Mouse (Mus musculus) liver, embryonic 13.5 days (tissue): ENCODE measurements around the gene Atp6v0a1. TPM values are rescaled to one million over a fixed set of nuclear protein-coding genes. Genes with fewer than 3 reads are reported as not detected.
A peak's percentile ranks its signal among the peaks of the same experiment; 100 is the strongest.

ENCODE experiments used
- ATAC-seq: fragments of 200-750 bp; cut with Nextera tagmentation; 2 replicates; pipeline ENCODE4 v1.8.0; 2017; ENCODE audit warnings: low read depth, mild to moderate bottlenecking, moderate number of reproducible peaks, moderate library complexity
- DNase-seq: peaks from one replicate; pipeline ENCODE4 v3.0.0; 2022
- H3K27ac ChIP-seq: fragments of 300-500 bp; sonication (generic); 2 replicates; pipeline ENCODE4 v1.5.1; 2015; ENCODE audit warnings: moderate library complexity, mild to moderate bottlenecking, inconsistent platforms
- H3K27me3 ChIP-seq: fragments of 300-500 bp; sonication (generic); 2 replicates; pipeline ENCODE4 v1.6.1; 2015; ENCODE audit warnings: mild to moderate bottlenecking, inconsistent platforms
- H3K36me3 ChIP-seq: fragments of 300-500 bp; sonication (generic); 2 replicates; pipeline ENCODE4 v1.6.1; 2015; ENCODE audit warnings: mild to moderate bottlenecking, inconsistent platforms
- H3K4me1 ChIP-seq: fragments of 300-500 bp; sonication (generic); replicated peaks from 2 replicates; pipeline ENCODE4 v1.6.1; 2015; ENCODE audit warnings: inconsistent platforms
- H3K4me2 ChIP-seq: fragments of 300-500 bp; sonication (generic); 2 replicates; pipeline ENCODE4 v1.6.1; 2015; ENCODE audit warnings: inconsistent platforms, mild to moderate bottlenecking, moderate library complexity
- H3K4me3 ChIP-seq: fragments of 300-500 bp; sonication (generic); replicated peaks from 2 replicates; pipeline ENCODE4 v1.5.1; 2015; ENCODE audit warnings: mild to moderate bottlenecking, inconsistent platforms
- H3K9ac ChIP-seq: fragments of 300-500 bp; sonication (generic); 2 replicates; pipeline ENCODE4 v1.6.1; 2015; ENCODE audit warnings: mild to moderate bottlenecking, inconsistent platforms
- H3K9me3 ChIP-seq: fragments of 300-500 bp; sonication (generic); replicated peaks from 2 replicates; pipeline ENCODE4 v1.6.1; 2016; ENCODE audit warnings: inconsistent platforms
- WGBS: fragments of 180-500 bp; shearing (Covaris S2); methylation state at CpG from one replicate; pipeline ENCODE4 v1.1.7; 2015; ENCODE audit not compliant: insufficient replicate concordance; 5-methylcytosine and 5-hydroxymethylcytosine counted together
- polyA plus RNA-seq: library from polyadenylated mRNA; unstranded; fragments of >200 nt; fragmentation: Nextera tagmentation; extraction: Ambion mirVana; gene quantifications from 2 replicates; pipeline ENCODE4 v1.2.1, GENCODE M21; 2015

The Atp6v0a1 gene
- 52.8 and 64.0 TPM in 2 replicates for polyA plus RNA-seq

DNA sequence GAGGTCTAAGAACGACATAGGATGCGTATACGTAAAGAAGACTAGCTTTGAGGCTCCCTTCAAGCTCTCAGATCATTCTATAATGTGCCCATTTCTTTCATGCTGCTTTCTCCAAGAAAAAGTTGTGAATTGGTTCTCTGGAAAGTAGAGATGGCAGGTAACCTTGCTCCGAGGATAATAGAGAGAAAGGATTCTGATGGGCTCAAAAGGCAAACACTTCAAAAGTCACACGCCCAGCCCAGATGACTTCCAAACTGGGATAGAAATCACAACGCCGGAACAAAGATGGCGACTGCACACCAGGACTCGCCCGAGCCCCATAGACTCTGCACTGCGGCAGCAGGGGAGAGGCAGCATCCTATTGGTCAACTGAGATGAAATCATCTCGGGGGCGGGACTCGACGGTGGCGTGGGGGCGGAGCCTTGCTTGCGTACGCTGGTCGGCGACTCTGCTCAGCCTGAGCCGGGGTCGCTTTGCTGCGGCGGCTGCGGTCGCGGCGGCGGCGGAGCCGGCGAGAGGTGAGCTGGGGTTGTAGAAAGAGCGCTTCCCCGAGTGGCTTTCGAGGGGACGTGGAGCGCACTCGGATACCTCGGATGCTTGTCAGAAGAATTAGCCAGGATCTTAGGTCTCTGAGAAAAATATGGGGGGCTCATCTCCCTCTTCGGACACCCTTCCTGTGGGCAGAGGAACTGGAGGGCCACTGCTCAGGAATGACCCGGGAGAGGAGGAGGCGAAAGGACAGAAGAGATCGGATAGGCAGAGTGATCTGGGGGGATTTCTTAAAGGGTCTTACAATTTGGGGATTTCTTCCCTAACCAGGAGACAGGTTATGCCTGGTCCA lies at the start of gene Atp6v0a1:
Gene Atp6v0a1 (plus strand): TSS at position 407 of the 842 bp plus-strand sequence.
- peak within 1 kb of the TSS; percentile 76 for H3K4me2 ChIP-seq
- H3K9me3 ChIP-seq = no peaks in the 10 kb centered on the region
- peaks cover 3% of the 10 kb centered on the region; the same call in 1 of the 2 replicates for H3K27me3 ChIP-seq
- under 1% methylated on average over 44 of the region's 44 CpGs for WGBS
- H3K36me3 ChIP-seq = peaks cover 27% of the 10 kb centered on the region
- H3K27ac ChIP-seq = peak within 1 kb of the TSS; percentile 99
- DNase-seq (peak; percentile 97), ATAC-seq (peak; percentile 89)
- peak within 1 kb of the TSS; percentile 82 for H3K4me3 ChIP-seq
- peak within 1 kb of the TSS; percentile 94 for H3K9ac ChIP-seq
- peaks cover 39% of the 10 kb centered on the region for H3K4me1 ChIP-seq

GRCm38 (mm10) chr11:100959464-100959810 lies 49.8 kb upstream of the Atp6v0a1 start:
- peak overlapping the region; percentile 50 for H3K4me2 ChIP-seq
- 6% methylated on average over 14 of the region's 14 CpGs for WGBS
- H3K36me3 ChIP-seq = 0 out of 2 replicates have a peak, but pooled peaks cover 3% of the 10 kb centered on the region
- ATAC-seq = no peak
- H3K4me1 ChIP-seq = peaks cover 59% of the 10 kb centered on the region
- H3K9ac ChIP-seq = no peak overlapping the region
- no peaks in the 10 kb centered on the region for H3K9me3 ChIP-seq
- peaks cover 10% of the 10 kb centered on the region; the same call in 1 of the 2 replicates for H3K27me3 ChIP-seq
- H3K4me3 ChIP-seq = peak overlapping the region; percentile 20
- peak; percentile 51 for DNase-seq
- H3K27ac ChIP-seq = peak overlapping the region; percentile 29; the same call in 1 of the 2 replicates

- 33% methylated on average over 3 of the region's 3 CpGs for WGBS
- Histone ChIP-seq H3K36me3 (0 out of 2 replicates have a peak, but pooled peaks cover 3% of the 10 kb centered on the region), H3K27ac (peak overlapping the region; percentile 29; the same call in 1 of the 2 replicates), H3K4me1 (peaks cover 63% of the 10 kb centered on the region), H3K4me2 (0 out of 2 replicates have a peak overlapping the region, but pooled peaks have one; percentile 50), H3K27me3 (peaks cover 10% of the 10 kb centered on the region; the same call in 1 of the 2 replicates), H3K9me3 (no peaks in the 10 kb centered on the region), H3K4me3 (no peak overlapping the region), H3K9ac (no peak overlapping the region)
- no peak for DNase-seq
- no peak for ATAC-seq
Measured at GRCm38 (mm10) chr11:100959826-100960225, 49.4 kb upstream of the Atp6v0a1 start.

DNA sequence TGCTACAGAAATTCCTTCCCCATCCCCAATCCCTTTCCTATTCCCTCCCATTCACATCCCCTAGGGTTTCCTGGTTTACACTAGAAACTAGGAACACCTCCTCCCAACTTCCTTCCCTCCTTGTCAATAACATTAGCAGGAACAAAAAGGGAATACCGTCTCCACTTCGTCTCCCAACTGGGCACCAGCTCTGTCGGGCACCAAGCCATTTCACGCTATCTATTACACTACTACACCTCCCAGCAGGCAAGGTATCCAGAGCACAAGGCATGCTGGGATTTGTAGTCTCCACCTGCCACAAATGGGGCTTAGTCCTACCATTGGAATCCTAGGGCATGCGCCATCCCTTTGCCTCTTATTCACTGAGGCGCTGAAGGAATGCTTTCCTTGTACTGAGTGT lies 48.7 kb upstream of the Atp6v0a1 start:
- DNase-seq (no peak), ATAC-seq (peak; percentile 75)
- H3K4me1 ChIP-seq = peaks cover 70% of the 10 kb centered on the region
- H3K36me3 ChIP-seq = 0 out of 2 replicates have a peak, but pooled peaks cover 3% of the 10 kb centered on the region
- H3K27ac ChIP-seq = peak overlapping the region; percentile 20; the same call in 1 of the 2 replicates
- peaks cover 10% of the 10 kb centered on the region; the same call in 1 of the 2 replicates for H3K27me3 ChIP-seq
- 22% methylated on average over 6 of the region's 6 CpGs for WGBS
- no peak overlapping the region for H3K9ac ChIP-seq
- H3K4me3 ChIP-seq = no peak overlapping the region
- no peaks in the 10 kb centered on the region for H3K9me3 ChIP-seq
- peak overlapping the region; percentile 40 for H3K4me2 ChIP-seq

- H3K27ac ChIP-seq = no peak overlapping the region; the same call in 1 of the 2 replicates
- H3K9ac ChIP-seq = no peak overlapping the region
- 56% methylated on average over 9 of the region's 9 CpGs for WGBS
- DNase-seq = no peak
- H3K4me2 ChIP-seq = no peak overlapping the region
- 0 out of 2 replicates have a peak, but pooled peaks cover 3% of the 10 kb centered on the region for H3K36me3 ChIP-seq
- peaks cover 80% of the 10 kb centered on the region for H3K4me1 ChIP-seq
- H3K9me3 ChIP-seq = no peaks in the 10 kb centered on the region
- ATAC-seq = no peak
- no peak overlapping the region for H3K4me3 ChIP-seq
- H3K27me3 ChIP-seq = peaks cover 14% of the 10 kb centered on the region; the same call in 1 of the 2 replicates
Measured at GRCm38 (mm10) chr11:100962371-100962911, 46.8 kb upstream of the Atp6v0a1 start.

- Histone ChIP-seq H3K4me2 (no peak overlapping the region), H3K9me3 (no peaks in the 10 kb centered on the region), H3K4me1 (peaks cover 85% of the 10 kb centered on the region), H3K36me3 (0 out of 2 replicates have a peak, but pooled peaks cover under 1% of the 10 kb centered on the region), H3K4me3 (no peak overlapping the region), H3K27ac (0 out of 2 replicates have a peak overlapping the region, but pooled peaks have one; percentile 3), H3K9ac (no peak overlapping the region), H3K27me3 (peaks cover 21% of the 10 kb centered on the region)
- WGBS = 60% methylated on average over 9 of the region's 9 CpGs
- DNase-seq (no peak), ATAC-seq (no peak)
Measured at GRCm38 (mm10) chr11:100963647-100964046, 45.6 kb upstream of the Atp6v0a1 start.

DNA sequence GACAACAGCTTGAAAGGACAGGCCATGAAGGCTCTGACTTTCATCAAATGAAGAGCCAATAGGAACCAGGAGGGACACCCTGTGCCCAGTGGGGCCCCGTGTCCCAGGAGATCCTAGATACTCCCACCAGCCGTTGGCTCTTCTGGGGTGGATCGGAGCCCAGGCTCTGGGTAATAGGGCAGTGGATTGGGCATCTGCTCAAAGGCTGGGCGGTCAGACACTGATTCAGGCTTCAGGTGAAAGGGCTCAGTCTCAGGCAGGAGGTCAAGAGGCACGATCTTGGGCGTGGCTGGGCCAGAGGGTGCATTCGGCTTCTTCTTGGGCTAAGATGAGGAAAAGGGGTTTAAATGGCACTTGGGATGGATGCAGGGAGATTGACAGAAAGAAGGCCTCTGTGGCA lies 45.1 kb upstream of the Atp6v0a1 start:
- Histone ChIP-seq H3K36me3 (no peaks in the 10 kb centered on the region), H3K4me3 (no peak overlapping the region), H3K27me3 (peaks cover 22% of the 10 kb centered on the region), H3K4me1 (peaks cover 85% of the 10 kb centered on the region), H3K9ac (no peak overlapping the region), H3K9me3 (no peaks in the 10 kb centered on the region), H3K27ac (no peak overlapping the region), H3K4me2 (no peak overlapping the region)
- no peak for DNase-seq
- no peak for ATAC-seq
- WGBS = 73% methylated on average over 7 of the region's 7 CpGs

GRCm38 (mm10) chr11:100964901-100965542 lies 44.2 kb upstream of the Atp6v0a1 start:
- DNase-seq (no peak), ATAC-seq (no peak)
- H3K27me3 ChIP-seq = peaks cover 30% of the 10 kb centered on the region
- WGBS = 79% methylated on average over 6 of the region's 6 CpGs
- no peak overlapping the region for H3K9ac ChIP-seq
- no peak overlapping the region for H3K4me2 ChIP-seq
- no peaks in the 10 kb centered on the region for H3K36me3 ChIP-seq
- H3K4me1 ChIP-seq = peaks cover 85% of the 10 kb centered on the region
- H3K4me3 ChIP-seq = no peak overlapping the region
- H3K9me3 ChIP-seq = no peaks in the 10 kb centered on the region
- H3K27ac ChIP-seq = no peak overlapping the region

DNA sequence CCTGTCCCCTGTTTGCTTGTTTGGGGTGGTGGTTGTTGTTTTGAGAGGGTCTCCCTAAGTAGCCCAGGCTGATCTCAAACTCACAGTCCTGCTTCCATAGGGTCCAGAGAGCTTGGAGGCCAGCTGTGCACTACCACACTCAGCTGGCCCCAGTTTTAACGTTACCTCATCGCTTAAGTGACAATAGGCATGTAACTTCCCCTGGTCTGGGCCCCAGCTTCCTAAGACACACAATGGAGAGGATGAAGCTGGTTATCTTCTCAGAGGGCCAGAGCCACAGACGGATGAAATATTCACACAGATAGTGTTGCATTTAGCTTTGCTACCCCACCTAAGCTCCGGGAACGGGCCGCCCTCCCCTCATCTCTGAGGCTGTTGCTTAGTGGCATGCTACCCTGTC lies 43.5 kb upstream of the Atp6v0a1 start:
- Histone ChIP-seq H3K9me3 (no peaks in the 10 kb centered on the region), H3K9ac (no peak overlapping the region), H3K27ac (no peak overlapping the region), H3K4me2 (no peak overlapping the region), H3K4me3 (no peak overlapping the region), H3K4me1 (peaks cover 84% of the 10 kb centered on the region), H3K36me3 (no peaks in the 10 kb centered on the region), H3K27me3 (peaks cover 38% of the 10 kb centered on the region)
- WGBS = 7% methylated on average over 6 of the region's 6 CpGs
- DNase-seq (no peak), ATAC-seq (peak; percentile 25; the same call in 1 of the 2 replicates)

- Histone ChIP-seq H3K4me3 (no peak overlapping the region), H3K27ac (no peak overlapping the region), H3K9ac (no peak overlapping the region), H3K4me1 (peaks cover 76% of the 10 kb centered on the region), H3K4me2 (no peak overlapping the region), H3K27me3 (peaks cover 54% of the 10 kb centered on the region), H3K36me3 (no peaks in the 10 kb centered on the region), H3K9me3 (no peaks in the 10 kb centered on the region)
- ATAC-seq = no peak
- no peak for DNase-seq
- WGBS = 60% methylated on average over 5 of the region's 5 CpGs
Measured at GRCm38 (mm10) chr11:100967376-100967775, 41.9 kb upstream of the Atp6v0a1 start.

GRCm38 (mm10) chr11:100967881-100968420 lies 41.3 kb upstream of the Atp6v0a1 start:
- Histone ChIP-seq H3K27ac (no peak overlapping the region), H3K4me3 (no peak overlapping the region)

More at GRCm38 (mm10) chr11:100967881-100968420, 41.3 kb upstream of the Atp6v0a1 start:
- H3K27me3 ChIP-seq = peaks cover 59% of the 10 kb centered on the region
- no peaks in the 10 kb centered on the region for H3K36me3 ChIP-seq
- 62% methylated on average over 5 of the region's 5 CpGs for WGBS
- ATAC-seq (no peak), DNase-seq (no peak)
- H3K4me2 ChIP-seq = peak overlapping the region; percentile 87
- H3K4me1 ChIP-seq = peaks cover 71% of the 10 kb centered on the region
- no peak overlapping the region for H3K9ac ChIP-seq
- no peaks in the 10 kb centered on the region for H3K9me3 ChIP-seq
